Mouse (Mus musculus) G1E-ER4 (cell line): ENCODE data around the gene Mon2. TPM values are rescaled to one million over a fixed set of nuclear protein-coding genes. Genes with fewer than 3 reads are reported as not detected.

Experiments
- GATA1 ChIP-seq: IDR thresholded peaks from one replicate; pipeline ENCODE4 v1.8.0; 2012; ENCODE audit warnings: low read length, inconsistent platforms
- polyA plus RNA-seq: library from polyadenylated mRNA; stranded (reverse); fragments of >175 nt; gene quantifications from 2 replicates; pipeline ENCODE4 v1.2.3, GENCODE M21; 2012

Gene Mon2
- polyA plus RNA-seq, 1 experiment = 8.3 TPM

GRCm38 (mm10) chr10:123005237-123006185 is 70.8 kb downstream of the Mon2 start:
- no peak for TF ChIP-seq GATA1

GRCm38 (mm10) chr10:123004475-123005236 is 71.6 kb downstream of the Mon2 start:
- no peak for TF ChIP-seq GATA1

GRCm38 (mm10) chr10:123001985-123002384 is 74.3 kb downstream of the Mon2 start:
- no peak for TF ChIP-seq GATA1

- no peak for TF ChIP-seq GATA1
These were observed 74.9 kb downstream of the Mon2 start for GRCm38 (mm10) chr10:123001363-123001762.

- no peak for TF ChIP-seq GATA1
These were observed 76.9 kb downstream of the Mon2 start for GRCm38 (mm10) chr10:122999356-122999755.

- no peak for TF ChIP-seq GATA1
These were observed 78.5 kb downstream of the Mon2 start for GRCm38 (mm10) chr10:122997852-122998251.

- no peak for TF ChIP-seq GATA1
These were observed 81.8 kb downstream of the Mon2 start for GRCm38 (mm10) chr10:122994402-122995107.

GRCm38 (mm10) chr10:122991648-122992047 is 84.7 kb downstream of the Mon2 start:
- no peak for TF ChIP-seq GATA1

- TF ChIP-seq GATA1 = no peak
These were observed 85.3 kb downstream of the Mon2 start for GRCm38 (mm10) chr10:122991053-122991452.

- TF ChIP-seq GATA1 = no peak
These were observed 85.7 kb downstream of the Mon2 start for GRCm38 (mm10) chr10:122990606-122991005.

GRCm38 (mm10) chr10:122989916-122990315 is 86.4 kb downstream of the Mon2 start:
- TF ChIP-seq GATA1 = no peak

GRCm38 (mm10) chr10:122988372-122988771 is 87.9 kb downstream of the Mon2 start:
- TF ChIP-seq GATA1 = no peak

- TF ChIP-seq GATA1 = no peak
These were observed 88.6 kb downstream of the Mon2 start for GRCm38 (mm10) chr10:122987671-122988128.

- TF ChIP-seq GATA1 = no peak
These were observed 89.7 kb downstream of the Mon2 start for GRCm38 (mm10) chr10:122986320-122987225.

GRCm38 (mm10) chr10:122985515-122986319 is 90.6 kb downstream of the Mon2 start:
- no peak for TF ChIP-seq GATA1
